Mouse (Mus musculus) left cerebral cortex, adult 9 months (tissue): ENCODE measurements around the gene Babam2.

Source experiments
- DNase-seq, 2 experiments: peaks; one replicate each; pipeline ENCODE4 v3.0.0; 2022; ENCODE audit warnings: low spot score in 2 of 2

Gene Babam2

GRCm38 (mm10) chr5:32043153-32043552 lies 345.7 kb downstream of the Babam2 start:
- no peak for DNase-seq

DNA sequence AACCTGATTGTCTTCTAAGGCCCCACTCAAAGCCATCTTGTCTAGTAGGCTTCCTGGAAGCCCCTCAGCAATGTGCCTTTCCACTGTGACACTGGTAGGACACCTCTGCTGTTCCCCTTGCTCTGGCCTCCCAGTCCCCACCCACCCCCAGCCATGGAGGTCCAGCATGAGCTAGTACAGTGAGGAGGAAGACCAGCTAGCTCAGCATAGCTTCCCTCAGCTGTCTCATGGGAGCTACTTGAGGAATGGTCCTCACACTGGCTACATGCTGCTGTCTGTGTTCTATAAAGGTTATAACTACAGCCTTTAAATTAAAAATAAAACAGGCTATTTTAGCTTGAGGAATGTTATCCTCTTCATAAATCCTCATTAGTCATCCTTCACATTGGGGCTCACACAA lies 346.5 kb downstream of the Babam2 start:
- no peak for DNase-seq

DNA sequence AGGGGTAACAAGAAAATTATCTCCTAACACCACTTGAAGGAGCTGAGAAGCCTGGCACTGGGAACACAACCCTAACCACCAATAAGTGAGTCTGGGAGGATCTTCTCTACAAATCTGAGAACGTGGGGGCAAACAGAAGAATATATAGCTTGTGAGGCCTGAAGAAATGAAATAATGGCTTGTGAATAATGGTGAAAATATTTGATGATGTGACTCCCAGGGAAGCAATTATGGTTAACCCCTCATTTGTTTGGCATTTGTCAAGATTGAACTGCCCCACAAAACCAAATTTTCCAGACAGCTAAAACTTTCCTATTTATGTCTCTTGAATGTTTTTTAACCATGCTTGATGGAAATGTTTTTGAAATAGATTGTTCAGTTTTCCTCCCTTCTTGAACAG lies 354.4 kb downstream of the Babam2 start:
- DNase-seq: no peak

DNA sequence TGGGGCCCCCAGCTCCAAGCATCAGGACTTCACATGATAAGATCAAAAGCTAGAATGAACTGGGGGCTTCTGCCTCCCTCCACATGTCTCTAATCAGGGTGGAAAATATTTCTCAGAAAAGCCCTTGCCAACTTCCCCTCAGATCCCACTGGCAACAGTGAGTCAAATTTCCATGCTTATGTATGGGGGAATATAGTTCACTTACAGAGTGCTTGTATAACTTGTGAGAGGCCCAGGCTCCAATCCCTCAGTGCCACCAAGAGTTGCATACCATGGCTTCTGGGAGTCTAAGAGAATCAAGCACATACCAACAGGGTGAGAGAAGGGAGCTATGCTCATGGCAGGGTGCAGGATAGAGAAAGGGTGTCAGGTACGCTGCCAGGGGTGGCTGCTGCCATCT lies 355.0 kb downstream of the Babam2 start:
- no peak for DNase-seq

DNA sequence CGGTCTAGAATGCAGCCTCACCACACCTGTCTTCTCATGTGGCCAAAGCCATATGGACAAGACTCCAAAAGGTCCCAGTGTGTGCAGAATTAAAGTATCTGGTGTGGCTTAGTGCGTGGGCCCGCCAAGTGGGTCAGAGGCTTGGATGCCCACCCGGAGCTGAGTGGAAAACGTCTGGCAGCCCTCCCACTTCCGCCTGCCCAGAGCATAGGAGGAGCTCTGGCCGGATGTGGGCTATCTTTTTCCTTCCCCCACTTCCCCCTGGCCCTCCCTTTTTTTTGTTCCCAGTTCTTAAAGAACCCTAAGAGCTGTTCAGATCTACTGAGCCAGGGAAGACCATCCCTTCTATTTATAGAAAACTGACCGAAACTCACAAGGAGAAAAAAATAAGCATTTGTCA lies 356.0 kb downstream of the Babam2 start:
- no peak for DNase-seq

GRCm38 (mm10) chr5:32055676-32056075 lies 358.2 kb downstream of the Babam2 start:
- DNase-seq: no peak

DNA sequence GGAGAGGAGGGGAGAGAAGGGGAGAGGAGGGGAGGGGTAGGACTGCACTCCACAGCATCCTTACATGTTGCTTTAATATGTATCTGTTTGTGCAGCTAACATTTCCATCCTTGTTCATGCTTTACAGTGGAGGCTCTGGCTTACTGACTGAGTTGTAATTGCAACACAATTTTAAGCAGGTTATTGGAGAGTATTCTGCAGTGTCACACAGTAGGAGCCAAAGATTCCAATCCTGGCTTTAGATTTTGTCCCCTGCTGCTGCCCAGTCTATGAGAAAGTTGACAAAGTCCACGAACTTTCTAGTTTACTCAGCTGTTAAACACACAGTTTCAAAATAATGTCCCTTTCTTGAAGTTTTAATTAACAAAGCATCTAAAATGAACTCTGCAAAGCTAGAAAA lies 358.6 kb downstream of the Babam2 start:
- DNase-seq: no peak

DNA sequence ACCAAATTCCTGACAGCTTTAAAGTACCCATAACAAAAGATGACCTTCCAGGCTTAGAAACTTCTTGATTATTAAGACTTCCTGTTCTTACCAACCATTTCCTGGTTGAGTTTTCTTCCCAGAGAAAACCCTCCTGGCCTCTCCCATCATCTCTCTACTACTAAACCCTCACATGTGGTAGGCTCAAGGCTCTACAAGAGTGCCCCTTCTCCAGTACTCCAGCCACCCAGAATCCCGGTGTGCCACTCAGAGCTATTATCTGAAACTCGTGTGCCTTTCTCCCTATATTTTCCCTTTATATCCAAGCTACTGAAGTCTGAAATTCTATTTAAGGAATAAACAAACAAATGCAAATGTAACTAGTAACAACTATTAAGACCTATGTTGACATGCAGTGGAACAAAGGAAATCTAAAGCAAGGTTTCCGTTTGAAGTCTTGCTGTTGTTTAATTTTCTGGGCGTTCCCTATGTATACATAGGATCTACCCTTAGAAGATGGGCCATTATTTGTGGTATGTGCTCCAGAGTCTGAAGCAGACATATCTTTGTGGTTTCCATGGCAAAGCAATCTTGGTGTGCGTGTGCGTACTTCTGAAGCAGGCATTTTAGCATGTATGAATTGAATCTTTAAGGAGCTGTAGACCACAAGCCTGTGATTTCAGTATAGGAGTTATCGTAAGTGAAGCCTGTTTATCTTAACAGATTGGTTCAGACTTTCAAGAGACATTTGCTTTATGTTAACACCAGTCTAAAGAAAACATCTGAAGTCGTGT lies 361.2 kb downstream of the Babam2 start:
- no peak for DNase-seq

DNA sequence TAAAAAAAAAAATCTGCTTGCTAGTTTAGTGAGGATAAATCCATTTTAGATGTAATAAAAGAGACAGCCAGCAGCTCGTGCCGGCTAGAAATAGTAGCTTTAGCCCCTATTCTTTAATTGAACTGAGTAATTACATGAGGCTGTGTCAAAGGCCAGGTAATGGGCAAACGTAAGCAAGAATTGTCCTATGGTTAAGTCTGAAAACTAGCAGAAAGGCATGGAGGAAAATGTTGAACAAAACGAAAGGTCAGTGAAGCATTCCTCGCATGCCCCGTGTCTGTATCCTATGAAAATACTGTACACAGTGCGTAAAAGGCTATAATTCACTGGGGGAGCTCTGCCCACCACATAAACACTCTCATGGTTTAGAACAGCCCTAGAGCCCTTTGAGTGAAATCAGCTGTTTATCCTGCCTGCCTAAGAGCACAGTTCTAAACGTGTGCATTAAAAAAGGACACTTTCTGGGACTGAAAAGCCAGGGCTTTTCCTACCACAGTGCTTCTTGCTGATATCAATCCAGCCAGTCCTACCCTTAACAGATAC lies 361.8 kb downstream of the Babam2 start:
- DNase-seq: no peak

GRCm38 (mm10) chr5:32060485-32060884 lies 363.0 kb downstream of the Babam2 start:
- no peak for DNase-seq

GRCm38 (mm10) chr5:32061854-32062253 lies 364.4 kb downstream of the Babam2 start:
- DNase-seq: no peak

DNA sequence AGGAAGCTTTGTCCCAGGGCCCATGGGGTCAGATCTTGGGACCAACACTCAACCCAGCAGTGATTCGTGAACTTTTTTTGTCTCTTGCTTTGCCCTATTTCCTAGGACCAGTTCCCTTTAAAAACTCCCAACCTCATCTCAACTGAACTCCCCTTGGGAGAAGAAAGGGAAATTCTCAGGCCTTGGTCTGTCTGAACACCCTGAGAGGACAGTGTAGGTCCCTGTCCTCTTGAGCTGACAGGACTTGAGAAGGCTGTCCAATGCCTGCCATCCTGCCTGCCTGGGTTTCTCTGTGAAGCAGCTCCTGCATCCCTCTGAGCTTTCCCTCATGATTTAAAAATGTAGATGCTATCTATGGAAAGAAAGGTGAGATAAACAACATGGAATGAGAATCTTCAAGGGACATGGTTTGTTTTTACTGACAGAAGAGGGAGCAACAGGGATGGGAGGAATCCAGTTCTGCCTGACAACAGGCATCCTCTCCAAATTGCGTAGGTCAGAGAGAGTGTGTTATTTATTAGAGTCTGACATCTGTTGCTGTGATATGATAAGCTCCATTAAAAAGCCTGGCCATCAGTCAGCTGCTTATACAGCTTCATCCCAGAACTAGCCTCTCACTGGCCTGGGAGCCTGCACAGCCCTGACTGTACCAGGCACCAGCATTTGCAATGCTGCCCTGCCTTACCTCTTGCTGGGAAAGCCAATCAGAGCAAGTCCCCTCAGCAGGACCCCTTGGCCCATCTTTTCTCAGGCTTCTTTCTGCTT lies 367.0 kb downstream of the Babam2 start:
- DNase-seq: no peak

GRCm38 (mm10) chr5:32066015-32066734 lies 368.7 kb downstream of the Babam2 start:
- DNase-seq: no peak

GRCm38 (mm10) chr5:32066839-32067238 lies 369.4 kb downstream of the Babam2 start:
- no peak for DNase-seq

- DNase-seq: no peak
Observed at GRCm38 (mm10) chr5:32068616-32069015, 371.1 kb downstream of the Babam2 start.

GRCm38 (mm10) chr5:32069096-32069495 lies 371.6 kb downstream of the Babam2 start:
- no peak for DNase-seq

DNA sequence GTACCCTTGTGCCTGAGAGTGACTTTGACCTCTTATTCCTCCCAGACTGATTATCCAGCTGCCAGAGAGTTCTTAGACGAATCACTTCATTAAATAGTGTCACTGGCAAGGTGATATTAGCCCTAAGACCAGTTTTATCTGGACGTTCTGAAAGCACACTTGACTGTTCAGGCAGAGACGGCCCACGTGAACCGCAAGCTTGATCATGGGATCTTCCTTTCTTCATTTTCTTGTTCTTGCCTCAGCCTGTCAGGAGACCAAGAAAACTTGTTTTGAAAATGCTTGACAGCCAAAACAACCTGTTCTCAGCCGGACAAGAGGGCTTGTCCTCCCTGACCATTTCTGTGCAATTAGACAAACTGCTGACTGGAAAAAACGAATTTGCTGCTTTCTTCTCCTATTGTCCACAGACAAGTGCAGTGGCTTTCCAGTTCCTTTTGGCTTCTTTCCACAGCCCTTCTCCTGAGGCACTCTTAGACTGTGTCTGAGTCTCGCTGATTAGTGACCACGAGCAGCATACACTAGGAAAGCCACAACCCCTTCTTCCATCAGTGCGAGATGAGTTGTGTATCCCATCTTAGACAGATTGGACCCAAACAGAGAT lies 372.2 kb downstream of the Babam2 start:
- DNase-seq: no peak

DNA sequence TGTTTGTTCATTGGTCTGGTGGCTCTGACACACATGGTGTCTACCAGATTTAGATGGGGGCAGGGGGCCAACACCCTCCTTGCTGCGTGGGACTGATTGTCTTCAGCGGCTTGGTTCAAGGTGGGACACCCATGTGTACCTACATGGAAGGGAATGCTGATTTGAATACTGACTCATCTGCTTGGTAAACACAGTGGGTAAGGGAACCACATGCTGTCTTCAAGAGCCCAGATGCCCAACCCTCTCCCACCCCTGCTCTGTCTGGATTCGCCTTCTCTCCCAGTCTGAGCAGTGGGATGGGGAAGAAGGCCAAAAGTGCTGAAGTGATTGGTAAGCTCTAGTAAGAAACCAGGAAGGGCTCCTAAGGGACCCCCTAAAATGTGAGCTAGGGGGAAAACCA lies 373.3 kb downstream of the Babam2 start:
- DNase-seq: peak in 1 of 2 experiments; percentile 28

DNA sequence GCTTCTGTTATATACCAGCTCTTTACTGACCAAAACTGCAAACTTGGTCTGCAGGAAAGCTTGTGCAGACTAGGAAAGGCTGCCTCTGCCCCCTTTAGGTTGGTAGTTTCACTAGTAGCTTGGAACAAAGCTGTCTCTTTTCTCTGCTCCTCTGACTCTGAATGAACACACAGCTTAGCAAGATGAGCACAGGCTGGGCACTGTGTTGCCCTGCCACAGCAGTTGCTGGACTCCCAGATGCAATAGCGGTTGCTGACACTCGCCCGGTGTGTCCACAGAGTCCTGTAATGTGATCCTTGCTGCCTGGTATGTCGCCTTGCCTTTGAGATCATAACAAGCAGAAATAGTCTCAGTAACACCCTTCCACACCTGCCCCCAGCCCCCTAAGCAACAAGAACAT lies 373.8 kb downstream of the Babam2 start:
- DNase-seq: no peak

DNA sequence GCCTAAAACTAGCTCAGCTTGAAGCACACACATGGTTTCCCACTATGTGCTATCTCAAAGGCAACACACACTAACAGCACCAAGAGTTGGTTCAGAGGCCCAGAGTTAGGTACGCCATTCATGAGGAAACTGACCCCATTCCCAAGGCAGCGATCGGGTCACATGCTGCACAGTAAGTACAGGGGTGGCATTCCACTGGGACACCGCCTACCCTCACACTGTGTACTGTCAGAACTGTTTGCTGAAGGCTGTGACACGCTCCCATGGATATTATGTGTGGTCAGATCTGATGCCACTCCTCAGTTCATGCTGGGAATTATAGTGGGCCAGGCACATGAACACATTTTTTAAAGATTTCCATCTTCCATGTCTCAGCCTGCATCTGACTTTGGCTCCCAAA lies 374.3 kb downstream of the Babam2 start:
- no peak for DNase-seq

DNA sequence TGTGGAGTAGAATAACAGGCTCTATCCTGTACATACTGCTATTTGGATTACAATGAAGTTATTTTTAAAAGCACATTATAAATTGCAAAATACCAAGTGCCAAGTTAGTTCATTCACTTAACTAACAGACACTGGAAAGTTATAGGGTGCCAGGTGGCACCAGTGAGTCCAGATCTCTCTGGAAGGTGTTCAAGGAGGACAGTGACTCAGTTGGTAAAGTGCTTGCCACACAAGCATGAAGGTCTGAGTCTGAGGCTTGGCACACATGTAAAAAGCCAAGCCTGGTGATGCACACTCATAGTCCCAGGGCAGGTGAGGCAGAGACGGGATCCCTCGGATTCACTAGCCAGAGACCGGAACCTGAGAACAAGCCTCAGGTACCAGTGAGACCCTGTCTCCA lies 375.4 kb downstream of the Babam2 start:
- DNase-seq: no peak

- DNase-seq: no peak
Observed at GRCm38 (mm10) chr5:32074053-32074452, 376.6 kb downstream of the Babam2 start.
